Mouse (Mus musculus): Measurements from ENCODE around the gene Syt3.

DNA sequence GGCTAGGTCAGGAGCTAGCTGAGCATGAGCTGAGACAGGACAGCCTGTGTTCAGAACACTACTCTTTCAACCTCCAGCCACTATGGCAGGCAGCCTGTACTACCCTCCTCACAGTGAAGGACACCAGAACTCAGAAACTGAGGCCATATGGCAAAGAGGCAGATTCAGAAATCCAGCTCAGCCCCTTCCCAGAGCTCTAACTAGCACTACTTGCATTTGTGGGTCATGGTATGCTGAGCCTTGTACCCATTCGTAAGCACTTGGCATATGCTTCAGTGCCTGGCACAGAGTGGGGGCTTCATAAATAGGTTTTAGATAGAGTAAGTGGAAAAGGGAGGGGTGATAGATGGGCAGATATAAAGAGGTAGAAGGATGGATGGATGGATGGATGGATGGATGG is 56.6 kb downstream of the Syt3 start:
- TF ChIP-seq POLR2A (IDR thresholded peaks at IDR 0.05; ENCODE audit: borderline replicate concordance, extremely low read depth, insufficient read depth, insufficient read length, poor library complexity, severe bottlenecking) (no peak), CTCF (IDR thresholded peaks at IDR 0.05; ENCODE audit: borderline replicate concordance, extremely low read depth, insufficient read depth, insufficient read length) (no peak)
